Mouse (Mus musculus): ENCODE measurements at regions not wholly inside any gene's neighbourhood (a gene's known extent, or its start where the extent isn't known, plus 50 kb on each side); places are given as distances from the start of the nearest gene placed in this dataset.

- Histone ChIP-seq H3K4me2 (ENCODE audit: low read depth, low read length) (no peak overlapping the region), H3K4me3 (ENCODE audit: low read depth, low read length) (no peak overlapping the region), H3K36me3 (replicated peaks; ENCODE audit: control insufficient read depth, insufficient read depth, low read depth, low read length) (no peaks in the 10 kb centered on the region), H3K9ac (replicated peaks; ENCODE audit: low read length) (no peak overlapping the region), H3K27ac (replicated peaks; ENCODE audit: low read depth, low read length) (no peak overlapping the region), H3K4me1 (ENCODE audit: control insufficient read depth, insufficient read depth, low read length) (no peaks in the 10 kb centered on the region), H3K9me3 (replicated peaks; ENCODE audit: control insufficient read depth, low read length) (no peaks in the 10 kb centered on the region), H3K27me3 (ENCODE audit: control insufficient read depth, insufficient read depth, low read length) (no peaks in the 10 kb centered on the region)
- ATAC-seq (replicated peaks; ENCODE audit: insufficient number of reproducible peaks, low FRiP score, low TSS enrichment, low read depth) (no peak), DNase-seq (ENCODE audit: low spot score) (no peak)
- 88% methylated on average over 4 of the region's 4 CpGs for WGBS
These were observed 596.1 kb upstream of the Mef2c start for GRCm38 (mm10) chr13:82907689-82908088.

DNA sequence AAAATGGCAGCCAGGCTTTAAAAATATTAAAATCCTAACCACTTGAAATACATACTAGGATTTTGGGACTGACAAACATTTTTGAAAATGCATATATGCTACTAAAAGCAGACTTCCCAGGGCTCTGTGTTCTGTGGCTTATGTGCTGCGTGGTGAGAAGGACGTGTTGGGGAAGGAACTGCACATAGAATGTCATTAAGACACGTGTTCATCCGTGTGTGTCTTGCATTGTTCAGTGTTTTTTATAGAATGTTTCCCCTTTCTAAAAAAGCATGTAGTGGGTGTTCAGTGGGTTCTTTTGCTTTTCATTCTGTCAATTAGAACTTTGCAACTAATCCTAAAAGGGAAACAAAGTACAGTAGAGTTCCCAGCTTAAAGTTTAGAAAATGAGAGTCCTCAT, 594.7 kb upstream of the Mef2c start:
- Histone ChIP-seq H3K9ac (replicated peaks; ENCODE audit: low read length) (no peak overlapping the region), H3K4me3 (ENCODE audit: low read depth, low read length) (no peak overlapping the region), H3K4me1 (ENCODE audit: control insufficient read depth, insufficient read depth, low read length) (no peaks in the 10 kb centered on the region), H3K27me3 (ENCODE audit: control insufficient read depth, insufficient read depth, low read length) (no peaks in the 10 kb centered on the region), H3K27ac (replicated peaks; ENCODE audit: low read depth, low read length) (no peak overlapping the region), H3K9me3 (replicated peaks; ENCODE audit: control insufficient read depth, low read length) (no peaks in the 10 kb centered on the region), H3K36me3 (replicated peaks; ENCODE audit: control insufficient read depth, insufficient read depth, low read depth, low read length) (no peaks in the 10 kb centered on the region), H3K4me2 (ENCODE audit: low read depth, low read length) (no peak overlapping the region)
- ATAC-seq (replicated peaks; ENCODE audit: insufficient number of reproducible peaks, low FRiP score, low TSS enrichment, low read depth) (no peak), DNase-seq (ENCODE audit: low spot score) (no peak)
- WGBS: 87% methylated on average over 4 of the region's 4 CpGs

DNA sequence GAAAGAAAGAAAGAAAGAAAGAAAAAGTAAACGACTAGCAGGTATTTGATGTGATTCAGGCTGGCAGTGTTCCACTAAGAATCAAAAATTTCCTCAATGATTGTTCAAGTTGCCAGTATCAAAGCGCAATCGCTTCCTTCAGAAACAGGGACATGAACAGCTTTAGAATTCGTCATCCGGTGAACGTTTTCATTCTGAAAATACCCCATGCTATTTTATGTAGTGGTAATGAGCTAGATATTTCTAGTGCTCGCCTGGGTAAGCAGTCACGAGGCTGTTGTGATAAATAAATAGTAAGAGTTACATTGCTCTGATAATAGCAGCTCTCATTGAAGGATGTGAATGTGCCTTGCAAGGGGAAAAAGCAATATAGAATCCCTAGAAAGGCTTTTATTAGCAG, 591.0 kb upstream of the Mef2c start:
- WGBS: 84% methylated on average over 8 of the region's 8 CpGs
- no peak overlapping the region for H3K9ac ChIP-seq (replicated peaks; ENCODE audit: low read length)
- no peaks in the 10 kb centered on the region for H3K36me3 ChIP-seq (replicated peaks; ENCODE audit: control insufficient read depth, insufficient read depth, low read depth, low read length)
- no peaks in the 10 kb centered on the region for H3K4me1 ChIP-seq (ENCODE audit: control insufficient read depth, insufficient read depth, low read length)
- no peak overlapping the region for H3K27ac ChIP-seq (replicated peaks; ENCODE audit: low read depth, low read length)
- no peak for DNase-seq (ENCODE audit: low spot score)
- ATAC-seq (replicated peaks; ENCODE audit: insufficient number of reproducible peaks, low FRiP score, low TSS enrichment, low read depth): no peak
- H3K4me2 ChIP-seq (ENCODE audit: low read depth, low read length): no peak overlapping the region
- no peaks in the 10 kb centered on the region for H3K27me3 ChIP-seq (ENCODE audit: control insufficient read depth, insufficient read depth, low read length)
- H3K9me3 ChIP-seq (replicated peaks; ENCODE audit: control insufficient read depth, low read length): no peaks in the 10 kb centered on the region
- H3K4me3 ChIP-seq (ENCODE audit: low read depth, low read length): no peak overlapping the region

DNA sequence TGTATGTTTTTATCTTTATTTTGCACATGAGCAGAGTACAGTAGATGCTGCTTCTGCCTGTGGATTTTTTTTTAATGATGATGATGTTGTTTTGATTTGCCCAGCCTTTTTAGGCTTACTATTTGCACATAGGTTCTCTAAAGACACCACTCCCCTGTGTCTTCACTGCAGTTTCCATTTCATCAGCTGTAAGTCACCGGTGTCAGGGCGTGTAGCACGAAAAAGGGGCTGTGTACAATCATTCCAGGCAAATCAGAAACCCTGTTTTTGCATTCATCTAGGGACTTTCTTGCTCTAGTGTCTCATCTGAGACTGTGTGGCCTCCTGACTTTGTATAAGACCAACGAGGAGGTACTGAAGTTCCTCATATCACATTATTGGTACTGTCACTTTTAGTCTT, 588.6 kb upstream of the Mef2c start:
- Histone ChIP-seq H3K27ac (replicated peaks; ENCODE audit: low read depth, low read length) (no peak overlapping the region), H3K36me3 (replicated peaks; ENCODE audit: control insufficient read depth, insufficient read depth, low read depth, low read length) (no peaks in the 10 kb centered on the region), H3K4me1 (ENCODE audit: control insufficient read depth, insufficient read depth, low read length) (no peaks in the 10 kb centered on the region), H3K9ac (replicated peaks; ENCODE audit: low read length) (no peak overlapping the region), H3K9me3 (replicated peaks; ENCODE audit: control insufficient read depth, low read length) (no peaks in the 10 kb centered on the region), H3K4me2 (ENCODE audit: low read depth, low read length) (no peak overlapping the region), H3K4me3 (ENCODE audit: low read depth, low read length) (no peak overlapping the region), H3K27me3 (ENCODE audit: control insufficient read depth, insufficient read depth, low read length) (no peaks in the 10 kb centered on the region)
- 93% methylated on average over 4 of the region's 4 CpGs for WGBS
- ATAC-seq (replicated peaks; ENCODE audit: insufficient number of reproducible peaks, low FRiP score, low TSS enrichment, low read depth) (no peak), DNase-seq (ENCODE audit: low spot score) (no peak)

- Histone ChIP-seq H3K4me3 (ENCODE audit: low read depth, low read length) (no peak overlapping the region), H3K9me3 (replicated peaks; ENCODE audit: control insufficient read depth, low read length) (no peaks in the 10 kb centered on the region), H3K27me3 (ENCODE audit: control insufficient read depth, insufficient read depth, low read length) (no peaks in the 10 kb centered on the region), H3K4me2 (ENCODE audit: low read depth, low read length) (no peak overlapping the region), H3K27ac (replicated peaks; ENCODE audit: low read depth, low read length) (no peak overlapping the region), H3K9ac (replicated peaks; ENCODE audit: low read length) (no peak overlapping the region), H3K4me1 (ENCODE audit: control insufficient read depth, insufficient read depth, low read length) (no peaks in the 10 kb centered on the region), H3K36me3 (replicated peaks; ENCODE audit: control insufficient read depth, insufficient read depth, low read depth, low read length) (no peaks in the 10 kb centered on the region)
- DNase-seq (ENCODE audit: low spot score) (no peak), ATAC-seq (replicated peaks; ENCODE audit: insufficient number of reproducible peaks, low FRiP score, low TSS enrichment, low read depth) (no peak)
These were observed 573.8 kb upstream of the Mef2c start for GRCm38 (mm10) chr13:82930010-82930409.

- H3K4me2 ChIP-seq (ENCODE audit: low read depth, low read length): no peak overlapping the region
- H3K4me1 ChIP-seq (ENCODE audit: control insufficient read depth, insufficient read depth, low read length): no peaks in the 10 kb centered on the region
- no peaks in the 10 kb centered on the region for H3K36me3 ChIP-seq (replicated peaks; ENCODE audit: control insufficient read depth, insufficient read depth, low read depth, low read length)
- ATAC-seq (replicated peaks; ENCODE audit: insufficient number of reproducible peaks, low FRiP score, low TSS enrichment, low read depth) (no peak), DNase-seq (ENCODE audit: low spot score) (no peak)
- H3K4me3 ChIP-seq (ENCODE audit: low read depth, low read length): no peak overlapping the region
- H3K9me3 ChIP-seq (replicated peaks; ENCODE audit: control insufficient read depth, low read length): no peaks in the 10 kb centered on the region
- WGBS: 94% methylated on average over 3 of the region's 3 CpGs
- no peak overlapping the region for H3K9ac ChIP-seq (replicated peaks; ENCODE audit: low read length)
- no peaks in the 10 kb centered on the region for H3K27me3 ChIP-seq (ENCODE audit: control insufficient read depth, insufficient read depth, low read length)
- no peak overlapping the region for H3K27ac ChIP-seq (replicated peaks; ENCODE audit: low read depth, low read length)
These were observed 566.0 kb upstream of the Mef2c start for GRCm38 (mm10) chr13:82937856-82938255.

DNA sequence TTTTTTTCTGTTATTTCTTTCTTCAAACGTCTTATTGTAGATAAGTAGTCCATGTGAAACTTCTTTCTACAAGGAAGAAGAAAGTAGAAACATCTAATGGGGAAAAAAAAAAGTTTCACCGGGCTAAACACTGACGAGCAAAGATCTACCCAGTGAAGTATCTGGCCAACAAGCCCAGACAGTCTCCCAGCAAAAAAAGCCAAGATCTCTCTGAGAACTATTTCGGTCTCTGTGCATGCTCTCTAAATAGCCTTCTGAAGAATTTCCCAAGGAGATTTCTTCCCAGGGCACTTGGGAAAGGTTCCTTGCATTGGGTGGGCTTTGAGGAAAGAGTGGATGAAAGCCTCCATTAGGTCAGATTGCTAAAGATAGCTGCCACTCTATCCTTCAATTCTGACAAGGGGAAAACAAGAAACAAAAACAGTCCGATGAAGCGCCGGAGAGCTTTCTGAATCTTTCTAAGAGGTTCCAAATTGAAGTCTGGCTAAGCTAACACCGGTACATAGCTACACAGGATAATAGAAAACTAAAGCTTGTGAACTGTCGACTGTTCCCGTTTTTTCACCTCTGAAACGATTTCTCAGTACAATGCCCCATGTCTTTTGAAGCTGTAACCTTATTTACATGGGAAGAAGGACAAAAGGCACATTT, 561.0 kb upstream of the Mef2c start:
- no peak for DNase-seq (ENCODE audit: low spot score)

GRCm38 (mm10) chr13:82946931-82947330, 556.9 kb upstream of the Mef2c start:
- H3K4me2 ChIP-seq (ENCODE audit: low read depth, low read length): no peak overlapping the region
- H3K27ac ChIP-seq (replicated peaks; ENCODE audit: low read depth, low read length): no peak overlapping the region
- no peak for DNase-seq (ENCODE audit: low spot score)
- ATAC-seq (replicated peaks; ENCODE audit: insufficient number of reproducible peaks, low FRiP score, low TSS enrichment, low read depth): no peak
- no peaks in the 10 kb centered on the region for H3K9me3 ChIP-seq (replicated peaks; ENCODE audit: control insufficient read depth, low read length)
- H3K36me3 ChIP-seq (replicated peaks; ENCODE audit: control insufficient read depth, insufficient read depth, low read depth, low read length): no peaks in the 10 kb centered on the region
- WGBS: 88% methylated on average over 5 of the region's 5 CpGs
- no peaks in the 10 kb centered on the region for H3K4me1 ChIP-seq (ENCODE audit: control insufficient read depth, insufficient read depth, low read length)
- H3K4me3 ChIP-seq (ENCODE audit: low read depth, low read length): no peak overlapping the region
- H3K9ac ChIP-seq (replicated peaks; ENCODE audit: low read length): no peak overlapping the region
- H3K27me3 ChIP-seq (ENCODE audit: control insufficient read depth, insufficient read depth, low read length): no peaks in the 10 kb centered on the region

More for the DNA sequence above, 561.0 kb upstream of the Mef2c start:
- no peak for ATAC-seq (replicated peaks; ENCODE audit: insufficient number of reproducible peaks, low FRiP score, low TSS enrichment, low read depth)
- Histone ChIP-seq H3K36me3 (replicated peaks; ENCODE audit: control insufficient read depth, insufficient read depth, low read depth, low read length) (no peaks in the 10 kb centered on the region), H3K4me2 (ENCODE audit: low read depth, low read length) (no peak overlapping the region), H3K9ac (replicated peaks; ENCODE audit: low read length) (no peak overlapping the region), H3K4me3 (ENCODE audit: low read depth, low read length) (no peak overlapping the region), H3K9me3 (replicated peaks; ENCODE audit: control insufficient read depth, low read length) (no peaks in the 10 kb centered on the region), H3K27ac (replicated peaks; ENCODE audit: low read depth, low read length) (no peak overlapping the region), H3K4me1 (ENCODE audit: control insufficient read depth, insufficient read depth, low read length) (no peaks in the 10 kb centered on the region), H3K27me3 (ENCODE audit: control insufficient read depth, insufficient read depth, low read length) (no peaks in the 10 kb centered on the region)
- WGBS: 51% methylated on average over 11 of the region's 11 CpGs

Data from embryonic facial prominence, embryonic 11.5 days (tissue).